Mouse (Mus musculus) forebrain, embryonic 11.5 days (tissue): Measurements from ENCODE around the gene Aqp1. TPM values are rescaled to one million over a fixed set of nuclear protein-coding genes. Genes with fewer than 3 reads are reported as not detected.

ENCODE experiments used
- ATAC-seq: fragments of 200-750 bp; cut with Nextera tagmentation; replicated peaks from 2 replicates; pipeline ENCODE4 v1.8.0; 2017; ENCODE audit warnings: moderate TSS enrichment; ENCODE audit not compliant: low FRiP score
- DNase-seq: peaks from one replicate; pipeline ENCODE4 v3.0.0-alpha.2; 2017; ENCODE audit warnings: low spot score
- H3K27ac ChIP-seq: fragments of 300-500 bp; sonication (generic); 2 replicates; pipeline ENCODE4 v1.5.1; 2014; ENCODE audit warnings: low read depth, low read length
- H3K27me3 ChIP-seq: fragments of 300-500 bp; sonication (generic); 2 replicates; pipeline ENCODE4 v1.6.1; 2014; ENCODE audit warnings: mild to moderate bottlenecking, low read length, mixed read lengths; ENCODE audit not compliant: control insufficient read depth, insufficient read depth
- H3K36me3 ChIP-seq: fragments of 300-500 bp; sonication (generic); 2 replicates; pipeline ENCODE4 v1.6.1; 2014; ENCODE audit warnings: mild to moderate bottlenecking, low read length, moderate library complexity, mixed read lengths; ENCODE audit not compliant: control insufficient read depth, insufficient read depth
- H3K4me1 ChIP-seq: fragments of 300-500 bp; sonication (generic); replicated peaks from 2 replicates; pipeline ENCODE4 v1.6.1; 2014; ENCODE audit warnings: low read length, mixed read lengths; ENCODE audit not compliant: control insufficient read depth, insufficient read depth
- H3K4me2 ChIP-seq: fragments of 300-500 bp; sonication (generic); 2 replicates; pipeline ENCODE4 v1.6.1; 2014; ENCODE audit warnings: low read depth, mild to moderate bottlenecking, low read length, moderate library complexity, mixed read lengths; ENCODE audit not compliant: severe bottlenecking
- H3K4me3 ChIP-seq: fragments of 300-500 bp; sonication (generic); 2 replicates; pipeline ENCODE4 v1.5.1; 2014; ENCODE audit warnings: low read depth, low read length
- H3K9ac ChIP-seq: fragments of 300-500 bp; sonication (generic); 2 replicates; pipeline ENCODE4 v1.6.1; 2014; ENCODE audit warnings: low read length
- H3K9me3 ChIP-seq: fragments of 300-500 bp; sonication (generic); 2 replicates; pipeline ENCODE4 v1.6.1; 2016; ENCODE audit warnings: low read length, mixed read lengths; ENCODE audit not compliant: control insufficient read depth
- WGBS: fragments of 180-500 bp; shearing (Covaris S2); extraction: QIAGEN DNeasy Blood & Tissue Kit; methylation state at CpG from one replicate; pipeline ENCODE4 v1.1.7; 2014; 5-methylcytosine and 5-hydroxymethylcytosine counted together
- polyA plus RNA-seq: library from polyadenylated mRNA; unstranded; fragments of >200 nt; fragmentation: Nextera tagmentation; extraction: Ambion mirVana; gene quantifications from 2 replicates; pipeline ENCODE4 v1.2.1, GENCODE M21; 2014

The Aqp1 gene
- polyA plus RNA-seq, 1 experiment from 2014 or later: 0.61 TPM

- Histone ChIP-seq H3K27me3 (no peaks in the 10 kb centered on the region), H3K4me3 (no peak overlapping the region), H3K9me3 (no peaks in the 10 kb centered on the region), H3K36me3 (no peaks in the 10 kb centered on the region), H3K9ac (no peak overlapping the region), H3K4me1 (no peaks in the 10 kb centered on the region), H3K4me2 (no peak overlapping the region), H3K27ac (no peak overlapping the region)
- ATAC-seq (no peak), DNase-seq (no peak)
- WGBS: 53% methylated on average over 1 of the region's 1 CpGs
These were observed 11.4 kb upstream of the Aqp1 start for GRCm38 (mm10) chr6:55324785-55325184.

GRCm38 (mm10) chr6:55326299-55326698 lies 9.9 kb upstream of the Aqp1 start:
- Histone ChIP-seq H3K4me1 (no peaks in the 10 kb centered on the region), H3K4me3 (no peak overlapping the region), H3K27me3 (no peaks in the 10 kb centered on the region), H3K4me2 (no peak overlapping the region), H3K36me3 (no peaks in the 10 kb centered on the region), H3K27ac (no peak overlapping the region), H3K9me3 (no peaks in the 10 kb centered on the region), H3K9ac (no peak overlapping the region)
- DNase-seq (no peak), ATAC-seq (no peak)
- WGBS: 79% methylated on average over 4 of the region's 4 CpGs

GRCm38 (mm10) chr6:55327326-55327725 lies 8.9 kb upstream of the Aqp1 start:
- WGBS: 90% methylated on average over 13 of the region's 13 CpGs
- Histone ChIP-seq H3K4me3 (no peak overlapping the region), H3K4me1 (no peaks in the 10 kb centered on the region), H3K36me3 (no peaks in the 10 kb centered on the region), H3K27ac (no peak overlapping the region), H3K4me2 (no peak overlapping the region), H3K9ac (no peak overlapping the region), H3K27me3 (no peaks in the 10 kb centered on the region), H3K9me3 (no peaks in the 10 kb centered on the region)
- ATAC-seq (no peak), DNase-seq (no peak)

GRCm38 (mm10) chr6:55328179-55328578 lies 8.1 kb upstream of the Aqp1 start:
- no peaks in the 10 kb centered on the region for H3K36me3 ChIP-seq
- WGBS: 80% methylated on average over 4 of the region's 4 CpGs

GRCm38 (mm10) chr6:55331315-55331714 lies 4.9 kb upstream of the Aqp1 start:
- H3K36me3 ChIP-seq: no peaks in the 10 kb centered on the region
- H3K27me3 ChIP-seq: no peaks in the 10 kb centered on the region
- no peak overlapping the region for H3K27ac ChIP-seq
- H3K4me2 ChIP-seq: no peak overlapping the region
- H3K4me1 ChIP-seq: no peaks in the 10 kb centered on the region
- H3K9me3 ChIP-seq: no peaks in the 10 kb centered on the region
- H3K9ac ChIP-seq: no peak overlapping the region
- DNase-seq (no peak), ATAC-seq (no peak)
- no peak overlapping the region for H3K4me3 ChIP-seq
- 67% methylated on average over 6 of the region's 6 CpGs for WGBS

More at GRCm38 (mm10) chr6:55328179-55328578, 8.1 kb upstream of the Aqp1 start:
- no peak overlapping the region for H3K4me2 ChIP-seq
- H3K27ac ChIP-seq: no peak overlapping the region
- DNase-seq (no peak), ATAC-seq (no peak)
- no peaks in the 10 kb centered on the region for H3K9me3 ChIP-seq
- no peak overlapping the region for H3K4me3 ChIP-seq
- no peaks in the 10 kb centered on the region for H3K4me1 ChIP-seq
- H3K9ac ChIP-seq: no peak overlapping the region
- H3K27me3 ChIP-seq: no peaks in the 10 kb centered on the region

- ATAC-seq: no peak
These were observed 4.0 kb upstream of the Aqp1 start for GRCm38 (mm10) chr6:55332100-55332772.

GRCm38 (mm10) chr6:55332773-55333109 lies 3.5 kb upstream of the Aqp1 start:
- WGBS: 86% methylated on average over 6 of the region's 6 CpGs
- H3K27ac ChIP-seq: no peak overlapping the region
- no peaks in the 10 kb centered on the region for H3K27me3 ChIP-seq
- no peaks in the 10 kb centered on the region for H3K36me3 ChIP-seq
- no peak overlapping the region for H3K4me3 ChIP-seq
- ATAC-seq: no peak
- no peak for DNase-seq
- no peak overlapping the region for H3K4me2 ChIP-seq
- H3K9ac ChIP-seq: no peak overlapping the region
- no peaks in the 10 kb centered on the region for H3K9me3 ChIP-seq
- no peaks in the 10 kb centered on the region for H3K4me1 ChIP-seq

More at GRCm38 (mm10) chr6:55332100-55332772, 4.0 kb upstream of the Aqp1 start:
- no peaks in the 10 kb centered on the region for H3K4me1 ChIP-seq
- H3K9ac ChIP-seq: no peak overlapping the region
- no peak overlapping the region for H3K27ac ChIP-seq
- no peaks in the 10 kb centered on the region for H3K9me3 ChIP-seq
- 61% methylated on average over 5 of the region's 5 CpGs for WGBS
- no peaks in the 10 kb centered on the region for H3K27me3 ChIP-seq
- no peaks in the 10 kb centered on the region for H3K36me3 ChIP-seq
- H3K4me2 ChIP-seq: no peak overlapping the region
- DNase-seq: no peak
- no peak overlapping the region for H3K4me3 ChIP-seq

- WGBS: 75% methylated on average over 5 of the region's 5 CpGs
- DNase-seq (no peak), ATAC-seq (no peak)
- H3K27ac ChIP-seq: no peak overlapping the region
- no peaks in the 10 kb centered on the region for H3K9me3 ChIP-seq
- H3K4me1 ChIP-seq: no peaks in the 10 kb centered on the region
- no peak overlapping the region for H3K4me2 ChIP-seq
- no peaks in the 10 kb centered on the region for H3K36me3 ChIP-seq
- no peaks in the 10 kb centered on the region; the same call in 1 of the 2 replicates for H3K27me3 ChIP-seq
- no peak overlapping the region for H3K9ac ChIP-seq
- H3K4me3 ChIP-seq: no peak overlapping the region
These were observed 1.0 kb downstream of the Aqp1 start for GRCm38 (mm10) chr6:55337242-55337641.

- Histone ChIP-seq H3K9ac (no peak overlapping the region), H3K4me3 (no peak overlapping the region), H3K27ac (no peak overlapping the region), H3K4me2 (no peak overlapping the region), H3K4me1 (no peaks in the 10 kb centered on the region), H3K36me3 (no peaks in the 10 kb centered on the region), H3K9me3 (no peaks in the 10 kb centered on the region), H3K27me3 (no peaks in the 10 kb centered on the region; the same call in 1 of the 2 replicates)
- ATAC-seq: no peak
- 51% methylated on average over 6 of the region's 6 CpGs for WGBS
- DNase-seq: no peak
These were observed 1.8 kb downstream of the Aqp1 start for GRCm38 (mm10) chr6:55338077-55338476.
